Mouse (Mus musculus): Measurements from ENCODE around the gene Pus10.

DNA sequence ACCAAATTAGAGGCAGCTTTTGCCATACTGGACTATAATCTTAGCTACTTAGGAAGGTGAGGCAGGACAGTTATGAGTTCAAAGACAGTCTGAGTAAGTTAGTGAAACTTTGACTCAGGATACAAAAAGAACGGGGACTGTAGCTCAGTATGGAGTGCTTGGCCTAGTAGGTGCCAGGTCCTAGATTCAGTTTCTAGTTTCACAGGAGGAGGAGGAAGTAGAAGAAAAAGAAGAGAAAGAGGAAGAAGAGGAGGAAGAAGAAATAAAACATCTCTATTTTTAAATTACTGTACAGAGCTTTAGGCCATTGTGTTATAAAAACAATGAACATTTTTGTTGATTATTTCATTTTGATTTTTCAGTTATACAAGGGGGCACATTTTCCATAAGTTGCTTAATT lies 22.6 kb downstream of the Pus10 start:
- TF ChIP-seq CTCF (IDR thresholded peaks at IDR 0.05; ENCODE audit: borderline replicate concordance, insufficient read depth, low read depth, low read length) (no peak), POLR2A (IDR thresholded peaks at IDR 0.05; ENCODE audit: borderline replicate concordance, insufficient read depth, low read length) (no peak)

Data from cerebellum, adult 2 months (tissue).